Mouse (Mus musculus): ENCODE results near the gene Pla2g15. TPM values are rescaled to one million over a fixed set of nuclear protein-coding genes. Genes with fewer than 3 reads are reported as not detected.
A peak's percentile ranks its signal among the peaks of the same experiment; 100 is the strongest.

Gene Pla2g15
- polyA plus RNA-seq, 1 experiment from 2014 or later = 135 TPM

- peaks cover 19% of the 10 kb centered on the region; the same call in 1 of the 2 replicates for H3K36me3 ChIP-seq (ENCODE audit: inconsistent target)
- no peak overlapping the region for H3K27ac ChIP-seq
- WGBS (ENCODE audit: missing documents) = 86% methylated on average over 2 of the region's 2 CpGs
- no peak overlapping the region for H3K4me3 ChIP-seq (ENCODE audit: inconsistent target)
- H3K79me2 ChIP-seq (ENCODE audit: inconsistent target) = no peaks in the 10 kb centered on the region
Observed at GRCm38 (mm10) chr8:106129997-106130396, 20.2 kb upstream of the Pla2g15 start.

GRCm38 (mm10) chr8:106130505-106130904 lies 19.7 kb upstream of the Pla2g15 start:
- peaks cover 19% of the 10 kb centered on the region; the same call in 1 of the 2 replicates for H3K36me3 ChIP-seq (ENCODE audit: inconsistent target)
- 91% methylated on average over 2 of the region's 2 CpGs for WGBS (ENCODE audit: missing documents)
- no peak overlapping the region for H3K4me3 ChIP-seq (ENCODE audit: inconsistent target)
- no peak overlapping the region for H3K27ac ChIP-seq
- no peaks in the 10 kb centered on the region for H3K79me2 ChIP-seq (ENCODE audit: inconsistent target)

DNA sequence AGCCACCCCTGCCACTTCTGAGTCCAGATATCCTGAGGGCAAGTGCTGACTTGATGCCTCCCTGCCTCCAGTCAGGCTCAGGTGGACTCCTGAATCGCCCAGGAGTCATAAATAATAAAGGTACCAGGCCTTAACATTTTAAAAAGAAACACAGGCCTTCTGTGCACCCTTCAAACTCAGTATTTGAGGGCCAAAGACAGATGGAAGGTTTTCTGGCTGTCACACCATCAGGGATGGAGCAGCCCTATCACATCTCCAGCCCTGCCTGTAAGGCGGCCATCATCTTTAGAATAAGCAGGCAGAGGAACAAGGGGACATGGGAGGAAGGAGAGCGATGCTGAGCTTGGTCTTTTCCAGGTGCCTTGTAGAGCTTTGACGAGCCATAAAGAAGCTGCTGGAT lies 19.2 kb upstream of the Pla2g15 start:
- Histone ChIP-seq H3K27ac (no peak overlapping the region), H3K4me3 (ENCODE audit: inconsistent target) (no peak overlapping the region), H3K79me2 (ENCODE audit: inconsistent target) (no peaks in the 10 kb centered on the region), H3K36me3 (ENCODE audit: inconsistent target) (peaks cover 19% of the 10 kb centered on the region; the same call in 1 of the 2 replicates)
- 98% methylated on average over 4 of the region's 4 CpGs for WGBS (ENCODE audit: missing documents)

- Histone ChIP-seq H3K4me3 (ENCODE audit: inconsistent target) (no peak overlapping the region), H3K79me2 (ENCODE audit: inconsistent target) (no peaks in the 10 kb centered on the region), H3K27ac (no peak overlapping the region), H3K36me3 (ENCODE audit: inconsistent target) (peaks cover 19% of the 10 kb centered on the region; the same call in 1 of the 2 replicates)
- 79% methylated on average over 7 of the region's 7 CpGs for WGBS (ENCODE audit: missing documents)
Observed at GRCm38 (mm10) chr8:106131488-106132222, 18.5 kb upstream of the Pla2g15 start.

GRCm38 (mm10) chr8:106132356-106132755 lies 17.8 kb upstream of the Pla2g15 start:
- Histone ChIP-seq H3K79me2 (ENCODE audit: inconsistent target) (no peaks in the 10 kb centered on the region), H3K36me3 (ENCODE audit: inconsistent target) (peaks cover 19% of the 10 kb centered on the region; the same call in 1 of the 2 replicates), H3K27ac (no peak overlapping the region), H3K4me3 (ENCODE audit: inconsistent target) (no peak overlapping the region)
- WGBS (ENCODE audit: missing documents) = 74% methylated on average over 10 of the region's 11 CpGs

DNA sequence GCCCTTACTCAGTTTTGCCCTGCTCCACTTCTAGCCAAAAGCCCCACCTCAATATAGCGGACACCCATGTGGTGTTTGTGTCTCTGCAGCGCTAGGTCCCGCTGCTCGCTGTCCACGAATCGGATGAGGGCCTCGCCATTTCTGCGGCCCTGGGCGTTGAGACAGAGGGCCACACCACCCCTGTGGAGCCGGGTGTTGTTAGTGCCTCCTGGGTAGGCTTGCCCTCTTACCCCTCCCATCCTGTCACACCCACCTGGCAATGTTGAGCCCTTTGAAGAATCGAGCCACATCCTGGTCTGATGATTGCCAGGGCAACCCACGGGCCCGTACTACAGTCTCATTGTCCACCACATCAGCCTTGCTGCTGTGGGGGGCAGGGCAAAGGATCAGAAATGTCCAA lies 16.7 kb upstream of the Pla2g15 start:
- WGBS (ENCODE audit: missing documents) = 79% methylated on average over 13 of the region's 13 CpGs
- Histone ChIP-seq H3K79me2 (ENCODE audit: inconsistent target) (no peaks in the 10 kb centered on the region), H3K4me3 (ENCODE audit: inconsistent target) (no peak overlapping the region), H3K27ac (no peak overlapping the region), H3K36me3 (ENCODE audit: inconsistent target) (peaks cover 17% of the 10 kb centered on the region; the same call in 1 of the 2 replicates)

DNA sequence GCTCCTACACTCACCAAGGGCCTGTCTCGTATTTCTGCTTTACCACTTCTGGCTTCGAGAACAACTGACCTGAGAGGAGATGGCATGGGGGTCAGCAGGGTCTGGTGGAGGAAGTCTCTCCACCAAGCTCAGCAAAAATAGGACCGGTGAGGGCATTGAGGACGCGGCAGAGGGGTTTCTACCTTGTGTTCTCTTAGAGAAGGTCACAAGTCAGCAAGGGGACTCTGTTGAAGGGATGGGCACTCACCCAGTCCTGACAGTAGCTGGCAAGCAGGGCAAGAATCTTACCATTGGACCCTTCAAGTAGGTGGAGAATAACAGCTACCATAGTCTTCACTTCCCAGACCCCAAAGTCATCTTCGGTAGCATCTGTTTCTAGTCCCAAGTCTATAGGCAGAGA lies 16.3 kb upstream of the Pla2g15 start:
- Histone ChIP-seq H3K4me3 (ENCODE audit: inconsistent target) (no peak overlapping the region), H3K79me2 (ENCODE audit: inconsistent target) (no peaks in the 10 kb centered on the region), H3K36me3 (ENCODE audit: inconsistent target) (peaks cover 12% of the 10 kb centered on the region; the same call in 1 of the 2 replicates), H3K27ac (no peak overlapping the region)
- 87% methylated on average over 6 of the region's 6 CpGs for WGBS (ENCODE audit: missing documents)

GRCm38 (mm10) chr8:106134751-106135571 lies 15.2 kb upstream of the Pla2g15 start:
- H3K27ac ChIP-seq = no peak overlapping the region
- H3K4me3 ChIP-seq (ENCODE audit: inconsistent target) = no peak overlapping the region
- H3K36me3 ChIP-seq (ENCODE audit: inconsistent target) = peaks cover 2% of the 10 kb centered on the region; the same call in 1 of the 2 replicates
- no peaks in the 10 kb centered on the region for H3K79me2 ChIP-seq (ENCODE audit: inconsistent target)
- WGBS (ENCODE audit: missing documents) = 69% methylated on average over 13 of the region's 14 CpGs

DNA sequence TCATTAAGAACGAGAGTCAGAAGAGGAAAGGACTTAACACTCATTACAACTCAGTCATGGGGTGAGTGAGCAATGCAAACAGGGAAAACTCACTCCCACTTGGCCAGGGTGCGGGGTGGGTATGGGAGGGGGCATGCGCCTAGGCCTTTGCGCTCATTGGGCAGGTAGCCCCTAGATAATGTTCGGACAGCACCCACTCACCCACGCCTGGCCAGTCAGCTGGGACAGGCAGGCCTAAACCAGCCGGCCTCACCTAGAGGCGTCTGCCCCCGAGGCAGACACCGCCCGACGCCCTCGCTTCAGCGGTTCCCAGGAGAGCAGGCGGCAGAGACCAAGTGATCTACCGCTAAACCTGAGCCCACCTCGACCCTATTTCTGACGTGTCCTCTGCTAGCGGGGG lies 14.5 kb upstream of the Pla2g15 start:
- no peaks in the 10 kb centered on the region for H3K36me3 ChIP-seq (ENCODE audit: inconsistent target)
- WGBS (ENCODE audit: missing documents) = 22% methylated on average over 16 of the region's 19 CpGs
- H3K4me3 ChIP-seq (ENCODE audit: inconsistent target) = no peak overlapping the region
- H3K27ac ChIP-seq = no peak overlapping the region
- H3K79me2 ChIP-seq (ENCODE audit: inconsistent target) = no peaks in the 10 kb centered on the region

GRCm38 (mm10) chr8:106136156-106137130 lies 13.8 kb upstream of the Pla2g15 start, which contains the start of gene Esrp2:
TSS of gene Esrp2 (minus strand) at chr8:106136974.
- no peaks in the 10 kb centered on the region for H3K79me2 ChIP-seq (ENCODE audit: inconsistent target)
- peak within 1 kb of the TSS; percentile 59 for H3K4me3 ChIP-seq (ENCODE audit: inconsistent target)
- 3% methylated on average over 66 of the region's 86 CpGs for WGBS (ENCODE audit: missing documents)
- no peaks in the 10 kb centered on the region for H3K36me3 ChIP-seq (ENCODE audit: inconsistent target)
- no peak within 1 kb of the TSS for H3K27ac ChIP-seq

DNA sequence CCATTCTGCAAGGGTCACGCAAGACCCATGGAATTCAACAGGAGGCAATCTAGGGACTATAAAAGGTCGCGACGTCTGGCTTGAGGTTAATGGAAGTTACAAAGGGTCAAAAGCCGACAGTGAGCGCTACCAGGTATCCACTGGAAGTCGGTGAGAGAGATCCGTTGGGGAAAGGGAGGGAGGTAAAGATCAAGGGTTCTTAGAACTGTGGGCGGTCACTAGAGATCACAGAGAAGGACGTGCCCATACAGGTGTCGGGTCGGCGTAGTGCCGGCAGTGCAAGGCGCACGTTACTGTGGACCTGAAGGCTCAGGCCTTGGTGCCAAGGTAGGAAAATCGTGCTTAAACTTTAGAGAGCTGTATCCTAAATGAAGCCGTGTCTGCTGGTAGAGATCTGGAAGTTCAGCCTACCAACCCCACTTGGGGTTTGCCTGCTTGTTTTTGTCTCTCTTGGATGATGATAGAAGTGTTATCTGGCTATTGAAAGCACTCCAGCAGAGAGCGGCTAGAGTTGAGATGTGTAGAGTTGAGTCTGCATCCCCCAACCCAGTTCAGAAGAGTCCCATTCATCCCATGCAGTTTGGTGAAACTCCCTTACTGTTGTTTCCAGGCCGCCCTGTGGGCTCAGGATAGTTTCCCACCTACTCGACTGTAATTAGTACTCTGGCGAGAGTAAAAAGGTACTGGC lies 12.8 kb upstream of the Pla2g15 start:
- WGBS (ENCODE audit: missing documents) = 17% methylated on average over 22 of the region's 22 CpGs
- no peak overlapping the region for H3K27ac ChIP-seq
- peak overlapping the region; percentile 59 for H3K4me3 ChIP-seq (ENCODE audit: inconsistent target)
- no peaks in the 10 kb centered on the region for H3K36me3 ChIP-seq (ENCODE audit: inconsistent target)
- no peaks in the 10 kb centered on the region for H3K79me2 ChIP-seq (ENCODE audit: inconsistent target)

DNA sequence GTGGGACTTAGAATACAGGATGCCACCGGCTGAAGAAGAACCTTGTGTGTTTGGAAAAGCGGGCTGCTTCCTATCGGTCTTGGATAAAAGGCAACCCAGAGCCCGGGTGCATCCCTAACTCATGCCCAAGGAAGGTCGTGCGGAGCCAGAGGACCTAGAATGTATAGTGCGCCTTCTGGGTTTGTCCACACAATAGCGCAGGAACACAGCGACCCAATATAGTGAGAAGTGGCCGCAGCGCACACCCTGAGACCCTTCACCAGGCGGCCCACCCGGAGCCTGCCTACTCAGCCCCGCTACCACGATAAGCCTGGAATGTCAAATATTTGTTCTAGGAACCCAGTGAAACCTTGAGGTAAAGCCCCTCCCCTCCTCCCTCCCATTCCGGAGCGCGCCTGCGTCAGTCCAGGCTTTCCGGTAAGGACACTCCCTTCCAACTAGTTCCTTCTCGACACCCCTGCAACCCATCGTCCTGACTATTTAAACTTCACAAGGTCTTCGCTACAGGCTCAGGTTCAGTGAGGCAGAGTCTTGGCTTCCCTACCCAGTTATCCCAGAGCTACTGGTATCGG lies 12.2 kb upstream of the Pla2g15 start:
- no peaks in the 10 kb centered on the region for H3K79me2 ChIP-seq (ENCODE audit: inconsistent target)
- H3K4me3 ChIP-seq (ENCODE audit: inconsistent target) = peak overlapping the region; percentile 59
- no peaks in the 10 kb centered on the region for H3K36me3 ChIP-seq (ENCODE audit: inconsistent target)
- H3K27ac ChIP-seq = peak overlapping the region; percentile 22; the same call in 1 of the 2 replicates
- WGBS (ENCODE audit: missing documents) = 2% methylated on average over 24 of the region's 24 CpGs

DNA sequence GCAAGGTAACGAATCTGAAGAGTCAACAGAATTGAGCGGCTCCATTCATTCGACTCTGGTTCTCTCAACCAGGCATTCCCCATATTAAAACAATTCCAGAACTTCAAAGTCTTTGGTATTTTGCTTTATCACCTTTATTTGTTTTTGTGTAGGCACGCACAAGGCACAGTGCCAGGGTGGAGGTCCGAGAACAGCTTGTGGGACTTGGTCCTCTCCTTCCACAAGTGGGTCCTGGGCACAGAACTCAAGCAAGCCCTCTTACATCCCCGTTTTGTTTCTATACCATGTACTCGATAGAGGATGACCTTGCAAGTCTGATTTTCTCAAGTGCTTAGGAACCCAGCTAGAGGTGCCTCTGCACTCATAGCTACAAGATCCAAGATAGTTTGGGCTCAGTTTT lies 11.6 kb upstream of the Pla2g15 start:
- 55% methylated on average over 7 of the region's 7 CpGs for WGBS (ENCODE audit: missing documents)
- H3K79me2 ChIP-seq (ENCODE audit: inconsistent target) = no peaks in the 10 kb centered on the region
- no peaks in the 10 kb centered on the region for H3K36me3 ChIP-seq (ENCODE audit: inconsistent target)
- peak overlapping the region; percentile 59 for H3K4me3 ChIP-seq (ENCODE audit: inconsistent target)
- peak overlapping the region; percentile 22; the same call in 1 of the 2 replicates for H3K27ac ChIP-seq
